26 mouse cellular contexts compared by ENCODE assay signal in genomic region chr2:4348509-4348908, GRCm38 (mm10).
DNase-seq lines count a peak whose midpoint lies in the region; ATAC-seq and TF ChIP-seq lines count a peak whose summit lies in the region.
"Had no signal": no experiment of that assay in that cellular context is flagged by ENCODE, and none has a peak within 500 bp of the region (broad histone marks: within the 10 kb centered on the region; RNA-seq: fewer than 3 reads in every experiment).

No protein-coding gene starts in this region.

- 50% methylated on average over 5 of the region's 5 CpGs for WGBS in embryonic facial prominence, embryonic 10.5 days
- 21% methylated on average over 5 of the region's 5 CpGs for WGBS in embryonic facial prominence, embryonic 13.5 days
- whole genome bisulfite sequencing in limb, embryonic 11.5 days, result 20% methylated on average over 5 of the region's 5 CpGs
- WGBS in cerebellum, adult 2 months, result 71% methylated on average over 5 of the region's 5 CpGs
- WGBS in intestine, embryonic 16.5 days, result 74% methylated on average over 5 of the region's 5 CpGs
- WGBS in forebrain, embryonic 12.5 days, result 76% methylated on average over 5 of the region's 5 CpGs

- no peak for TF ChIP-seq CTCF in cerebellum, adult 2 months (IDR thresholded peaks at IDR 0.05; ENCODE audit: borderline replicate concordance, insufficient read depth, low read depth, low read length)

- H3K36me3 ChIP-seq in embryonic facial prominence, embryonic 10.5 days (replicated peaks), result peaks cover 25% of the 10 kb centered on the region
- 0 out of 2 replicates have a peak, but pooled peaks cover 3% of the 10 kb centered on the region for H3K36me3 ChIP-seq in embryonic facial prominence, embryonic 13.5 days
- H3K36me3 ChIP-seq in limb, embryonic 11.5 days (ENCODE audit: control insufficient read depth, insufficient read depth, low read length), result peaks cover 3% of the 10 kb centered on the region; the same call in 1 of the 2 replicates
- no peaks in the 10 kb centered on the region for H3K36me3 ChIP-seq in intestine, embryonic 16.5 days (ENCODE audit: control insufficient read depth, insufficient read depth, low read length)
- H3K36me3 ChIP-seq in forebrain, embryonic 12.5 days (replicated peaks), result no peaks in the 10 kb centered on the region
- H3K36me3 ChIP-seq: kidney, embryonic 15.5 days; lung, embryonic 15.5 days; neural tube, embryonic 12.5 days had no signal

- peak; percentile 39 for DNase-seq in embryonic facial prominence, embryonic 10.5 days (ENCODE audit: low spot score)
- DNase-seq in limb, embryonic 11.5 days (ENCODE audit: low spot score), result no peak
- DNase-seq in cerebellum, adult 2 months, result no peak
- DNase-seq: adrenal gland, adult 2 months; adrenal gland, postnatal 36 days; cerebellum, adult 18-20 months; cerebellum, postnatal 14 days; forebrain, postnatal 0 days; gastrocnemius, postnatal 10 days; kidney, adult 11 months; kidney, postnatal 4 days; thymus, adult 2 months had no signal

- H3K4me3 ChIP-seq in embryonic facial prominence, embryonic 10.5 days, result no peak overlapping the region
- no peak overlapping the region for H3K4me3 ChIP-seq in embryonic facial prominence, embryonic 13.5 days
- no peak overlapping the region for H3K4me3 ChIP-seq in limb, embryonic 11.5 days (ENCODE audit: low read depth, low read length)
- no peak overlapping the region for H3K4me3 ChIP-seq in cerebellum, adult 2 months (replicated peaks; ENCODE audit: insufficient read depth, low read depth, low read length)
- no peak overlapping the region for H3K4me3 ChIP-seq in intestine, embryonic 16.5 days (ENCODE audit: low read length)
- H3K4me3 ChIP-seq in forebrain, embryonic 12.5 days (replicated peaks), result no peak overlapping the region
- H3K4me3 ChIP-seq: erythroblast, embryonic 14.5 days; kidney, embryonic 15.5 days; lung, embryonic 15.5 days; myocyte; neural tube, embryonic 12.5 days had no signal

- no peak overlapping the region for H3K4me2 ChIP-seq in embryonic facial prominence, embryonic 13.5 days
- H3K4me2 ChIP-seq in limb, embryonic 11.5 days (ENCODE audit: low read depth, severe bottlenecking), result no peak overlapping the region
- no peak overlapping the region for H3K4me2 ChIP-seq in intestine, embryonic 16.5 days (ENCODE audit: low read depth, low read length)
- H3K4me2 ChIP-seq in forebrain, embryonic 12.5 days, result no peak overlapping the region
- H3K4me2 ChIP-seq: heart, embryonic 11.5 days; hindbrain, embryonic 14.5 days; kidney, embryonic 15.5 days; liver, embryonic 11.5 days; lung, embryonic 15.5 days; midbrain, embryonic 11.5 days; neural tube, embryonic 12.5 days had no signal

- H3K4me1 ChIP-seq in embryonic facial prominence, embryonic 10.5 days, result peaks cover 63% of the 10 kb centered on the region
- H3K4me1 ChIP-seq in embryonic facial prominence, embryonic 13.5 days, result peaks cover 62% of the 10 kb centered on the region
- H3K4me1 ChIP-seq in limb, embryonic 11.5 days (ENCODE audit: control insufficient read depth, insufficient read depth, low read length), result peaks cover 36% of the 10 kb centered on the region
- H3K4me1 ChIP-seq in cerebellum, adult 2 months (ENCODE audit: control insufficient read depth, insufficient read depth, low read length), result no peaks in the 10 kb centered on the region
- no peaks in the 10 kb centered on the region for H3K4me1 ChIP-seq in intestine, embryonic 16.5 days (ENCODE audit: control insufficient read depth, insufficient read depth, low read length)
- H3K4me1 ChIP-seq in forebrain, embryonic 12.5 days, result peaks cover 14% of the 10 kb centered on the region

- TF ChIP-seq POLR2A in cerebellum, adult 2 months (IDR thresholded peaks at IDR 0.05; ENCODE audit: borderline replicate concordance, insufficient read depth, low read length), result no peak

- no peak for ATAC-seq in embryonic facial prominence, embryonic 13.5 days (ENCODE audit: insufficient number of reproducible peaks, insufficient read depth, low FRiP score, low TSS enrichment, low read depth)
- peak; percentile 77; the same call in 1 of the 2 replicates for ATAC-seq in limb, embryonic 11.5 days (ENCODE audit: insufficient number of reproducible peaks, low FRiP score, low TSS enrichment, low read depth)
- ATAC-seq in intestine, embryonic 16.5 days, result no peak
- no peak for ATAC-seq in forebrain, embryonic 12.5 days (ENCODE audit: low FRiP score)
- ATAC-seq: activated CD4-positive, CD25-positive, alpha-beta regulatory T cell, adult 4 months; forebrain, postnatal 0 days had no signal

- H3K9me3 ChIP-seq in embryonic facial prominence, embryonic 10.5 days, result no peaks in the 10 kb centered on the region
- H3K9me3 ChIP-seq in embryonic facial prominence, embryonic 13.5 days, result no peaks in the 10 kb centered on the region
- no peaks in the 10 kb centered on the region for H3K9me3 ChIP-seq in limb, embryonic 11.5 days (ENCODE audit: control insufficient read depth, low read length)
- peaks cover 4% of the 10 kb centered on the region; the same call in 1 of the 2 replicates for H3K9me3 ChIP-seq in intestine, embryonic 16.5 days (ENCODE audit: control insufficient read depth, low read length)
- H3K9me3 ChIP-seq in forebrain, embryonic 12.5 days, result no peaks in the 10 kb centered on the region
- H3K9me3 ChIP-seq: kidney, embryonic 15.5 days; lung, embryonic 15.5 days; neural tube, embryonic 12.5 days had no signal

- no peaks in the 10 kb centered on the region for H3K27me3 ChIP-seq in embryonic facial prominence, embryonic 10.5 days (replicated peaks; ENCODE audit: low read depth, poor library complexity, severe bottlenecking)
- H3K27me3 ChIP-seq in embryonic facial prominence, embryonic 13.5 days, result no peaks in the 10 kb centered on the region
- no peaks in the 10 kb centered on the region for H3K27me3 ChIP-seq in limb, embryonic 11.5 days (ENCODE audit: control insufficient read depth, insufficient read depth, low read length)
- H3K27me3 ChIP-seq in cerebellum, adult 2 months (ENCODE audit: control insufficient read depth, insufficient read depth, low read length), result no peaks in the 10 kb centered on the region
- no peaks in the 10 kb centered on the region for H3K27me3 ChIP-seq in intestine, embryonic 16.5 days (replicated peaks; ENCODE audit: control insufficient read depth, insufficient read depth, low read length)
- H3K27me3 ChIP-seq in forebrain, embryonic 12.5 days, result no peaks in the 10 kb centered on the region
- H3K27me3 ChIP-seq: CH12.LX; kidney, embryonic 15.5 days; lung, embryonic 15.5 days; neural tube, embryonic 12.5 days had no signal

- no peak overlapping the region for H3K27ac ChIP-seq in embryonic facial prominence, embryonic 10.5 days (replicated peaks)
- H3K27ac ChIP-seq in embryonic facial prominence, embryonic 13.5 days, result peak overlapping the region; percentile 66
- H3K27ac ChIP-seq in limb, embryonic 11.5 days (replicated peaks; ENCODE audit: low read depth, low read length), result no peak overlapping the region
- no peak overlapping the region for H3K27ac ChIP-seq in cerebellum, adult 2 months (ENCODE audit: insufficient read depth, low read length)
- H3K27ac ChIP-seq in intestine, embryonic 16.5 days (ENCODE audit: low read length), result no peak overlapping the region
- H3K27ac ChIP-seq in forebrain, embryonic 12.5 days, result no peak overlapping the region
- H3K27ac ChIP-seq: hindbrain, embryonic 14.5 days; kidney, embryonic 15.5 days; lung, embryonic 15.5 days; neural tube, embryonic 12.5 days had no signal

- H3K9ac ChIP-seq in embryonic facial prominence, embryonic 13.5 days, result no peak overlapping the region
- H3K9ac ChIP-seq in limb, embryonic 11.5 days (ENCODE audit: low read length), result no peak overlapping the region
- H3K9ac ChIP-seq in intestine, embryonic 16.5 days (ENCODE audit: low read depth, low read length), result no peak overlapping the region
- H3K9ac ChIP-seq in forebrain, embryonic 12.5 days, result no peak overlapping the region
- H3K9ac ChIP-seq: forebrain, postnatal 0 days; hindbrain, embryonic 14.5 days; kidney, embryonic 15.5 days; lung, embryonic 15.5 days; neural tube, embryonic 12.5 days had no signal
